Mouse (Mus musculus): ENCODE results near the gene Abhd17b. TPM values are rescaled to one million over a fixed set of nuclear protein-coding genes. Genes with fewer than 3 reads are reported as not detected.
A peak's percentile ranks its signal among the peaks of the same experiment; 100 is the strongest.

Gene Abhd17b
- total and polyA plus RNA-seq, 3 experiments, result 19.3 to 62.1 (median 33.5) TPM

DNA sequence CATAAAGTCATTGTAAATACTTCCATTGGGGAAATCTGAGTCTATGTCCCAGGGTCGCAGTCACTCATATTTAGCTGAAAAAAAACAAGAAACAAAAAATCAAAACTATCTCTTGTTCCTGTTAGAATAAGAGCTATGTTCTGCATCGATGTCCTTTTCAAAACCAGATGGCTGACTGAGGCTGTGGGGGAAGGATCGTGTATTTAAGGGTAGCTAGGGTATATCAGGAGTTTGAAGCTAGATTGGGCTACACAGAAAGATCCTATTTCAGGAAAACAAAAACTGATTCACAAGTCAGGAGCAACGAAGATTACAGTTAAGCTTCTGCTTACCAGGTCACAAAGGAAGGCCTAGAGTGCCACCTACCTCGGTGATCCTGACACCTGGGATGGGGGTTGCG, 42.7 kb upstream of the Abhd17b start:
- dilution Hi-C loops (cut with MboI; ENCODE audit: extremely low pct_ligation_motif_present, extremely low pct_unique_long_range_greater_than_20kb, low sequenced_read_pairs) (no loop called here), in situ Hi-C loops (cut with MboI; ENCODE audit: low pct_ligation_motif_present, low pct_unique_long_range_greater_than_20kb, low sequenced_read_pairs) (no loop called here)
- H3K4me1 ChIP-seq (ENCODE audit: control insufficient read depth in 1 of 2, insufficient read depth in 2 of 2), result peaks cover 2 to 31% of the 10 kb centered on the region in 2 experiments; a peak in 2 of 4 replicates

DNA sequence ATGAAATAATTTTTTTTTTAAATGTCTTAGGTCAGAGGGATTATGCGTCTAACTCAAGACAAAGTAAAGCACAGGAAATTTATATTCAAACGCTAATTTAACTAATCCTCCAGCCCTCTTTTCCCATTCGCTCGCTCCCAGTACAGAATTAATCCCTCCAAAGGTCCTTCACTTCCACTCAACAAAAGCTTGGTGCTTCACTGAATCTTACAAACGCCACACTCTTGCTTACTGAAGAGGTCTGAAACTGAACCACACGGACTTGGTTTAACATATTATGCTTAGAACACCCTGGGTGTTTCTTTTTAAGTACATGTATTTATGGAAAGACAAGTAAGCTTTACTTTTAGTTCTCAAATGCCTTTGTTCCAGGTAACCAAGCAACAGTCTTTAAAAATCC, 41.7 kb upstream of the Abhd17b start:
- in situ Hi-C loops (cut with MboI; ENCODE audit: low pct_ligation_motif_present, low pct_unique_long_range_greater_than_20kb, low sequenced_read_pairs) (no loop called here), dilution Hi-C loops (cut with MboI; ENCODE audit: extremely low pct_ligation_motif_present, extremely low pct_unique_long_range_greater_than_20kb, low sequenced_read_pairs) (no loop called here)
- H3K36me3 ChIP-seq (replicated peaks in 1 of 2; ENCODE audit: control insufficient read depth in 1 of 2, insufficient read depth in 1 of 2, low read length in 1 of 2), result peaks cover 0 to 26% of the 10 kb centered on the region in 2 experiments
- no peak overlapping the region for H3K4me2 ChIP-seq (ENCODE audit: insufficient read depth, low read depth, poor library complexity, severe bottlenecking)
- H3K27ac ChIP-seq (ENCODE audit: insufficient read depth, low read depth), result no peak overlapping the region
- H3K27me3 ChIP-seq (replicated peaks), result no peaks in the 10 kb centered on the region
- no peak overlapping the region for H3K9ac ChIP-seq (ENCODE audit: insufficient read depth, low read depth)
- H3K4me1 ChIP-seq (ENCODE audit: control insufficient read depth in 1 of 2, insufficient read depth in 2 of 2), result peaks cover 0 to 37% of the 10 kb centered on the region in 2 experiments; a peak in 2 of 4 replicates
- H3K79me2 ChIP-seq (replicated peaks; ENCODE audit: control insufficient read depth, extremely low read depth, insufficient read depth, poor library complexity, severe bottlenecking), result peaks cover 4% of the 10 kb centered on the region
- DNase-seq (ENCODE audit: extremely low read depth), result no peak
- no peak overlapping the region for H3K4me3 ChIP-seq (replicated peaks in 1 of 3; ENCODE audit: low read depth in 2 of 3, low read length in 2 of 3, poor library complexity in 1 of 3)
- H3K9me3 ChIP-seq (replicated peaks; ENCODE audit: low read length), result no peaks in the 10 kb centered on the region
- TF ChIP-seq ZC3H11A (IDR thresholded peaks at IDR 0.05; ENCODE audit: low read depth, low read length) (no peak), USF1 (IDR thresholded peaks at IDR 0.05; ENCODE audit: low read depth, low read length) (no peak), NELFE (IDR thresholded peaks at IDR 0.05; ENCODE audit: low read depth, low read length) (no peak), ZNF384 (IDR thresholded peaks at IDR 0.05; ENCODE audit: low read depth, low read length) (no peak), JUND (conservative IDR thresholded peaks at IDR 0.05; ENCODE audit: low read depth, low read length) (no peak), RCOR1 (conservative IDR thresholded peaks at IDR 0.05; ENCODE audit: low read depth, low read length) (no peak), MEF2A (IDR thresholded peaks at IDR 0.05; ENCODE audit: borderline replicate concordance, low read depth, low read length) (no peak), ELF1 (IDR thresholded peaks at IDR 0.05; ENCODE audit: low read depth, low read length) (no peak)

More for the DNA sequence above, 42.7 kb upstream of the Abhd17b start:
- no peak for TF ChIP-seq CHD1 (IDR thresholded peaks at IDR 0.05; ENCODE audit: low read depth, low read length)
- TF ChIP-seq ZNF384 (IDR thresholded peaks at IDR 0.05; ENCODE audit: low read depth, low read length), result no peak
- Histone ChIP-seq H3K4me2 (ENCODE audit: insufficient read depth, low read depth, poor library complexity, severe bottlenecking) (no peak overlapping the region), H3K27ac (ENCODE audit: insufficient read depth, low read depth) (no peak overlapping the region), H3K27me3 (replicated peaks) (no peaks in the 10 kb centered on the region), H3K79me2 (replicated peaks; ENCODE audit: control insufficient read depth, extremely low read depth, insufficient read depth, poor library complexity, severe bottlenecking) (peaks cover 4% of the 10 kb centered on the region), H3K9ac (ENCODE audit: insufficient read depth, low read depth) (no peak overlapping the region), H3K9me3 (replicated peaks; ENCODE audit: low read length) (no peaks in the 10 kb centered on the region), H3K4me3 (replicated peaks in 1 of 3; ENCODE audit: low read depth in 2 of 3, low read length in 2 of 3, poor library complexity in 1 of 3) (no peak overlapping the region), H3K36me3 (replicated peaks in 1 of 2; ENCODE audit: control insufficient read depth in 1 of 2, insufficient read depth in 1 of 2, low read length in 1 of 2) (peaks cover 0 to 22% of the 10 kb centered on the region in 2 experiments)
- DNase-seq (ENCODE audit: extremely low read depth), result no peak

DNA sequence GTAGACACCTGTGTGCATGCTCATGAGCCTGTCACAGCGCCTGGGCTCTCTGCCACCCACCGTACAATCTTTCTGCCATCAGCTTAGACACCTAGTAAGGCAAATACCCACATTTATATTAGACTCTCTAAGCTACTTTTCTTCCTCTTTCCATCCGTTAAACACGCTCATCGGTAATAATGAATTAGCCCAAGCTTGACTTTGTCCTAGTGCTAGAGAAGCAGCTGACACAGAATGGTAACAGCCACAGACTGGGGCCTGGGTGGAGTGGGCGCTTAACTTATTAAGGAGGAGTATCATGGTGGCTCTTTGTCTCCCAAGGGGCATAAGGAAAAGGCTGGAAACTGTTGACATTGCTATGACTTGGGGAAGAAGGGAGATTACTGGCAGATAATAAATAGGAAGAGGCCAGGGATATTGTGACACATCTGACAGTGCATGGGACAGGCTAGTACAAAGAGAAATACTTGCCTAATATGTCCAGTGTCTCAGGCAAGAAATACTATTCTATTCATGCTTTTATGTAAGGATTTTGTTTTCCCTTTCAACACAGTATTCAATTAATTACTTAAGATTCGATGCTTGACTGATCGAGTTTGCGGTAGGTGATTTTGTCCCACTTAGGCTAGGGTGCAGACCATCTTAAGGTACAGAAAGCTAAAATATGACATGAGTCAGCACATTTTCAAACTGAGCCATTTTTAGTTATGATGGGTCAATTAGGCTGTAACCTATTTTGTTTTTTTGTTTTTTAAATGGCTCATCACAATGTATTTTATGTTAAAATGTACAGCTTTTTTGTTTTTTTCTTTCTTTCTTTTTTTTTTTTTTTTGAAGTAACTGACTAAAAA, 41.0 kb upstream of the Abhd17b start:
- DNase-seq (ENCODE audit: extremely low read depth), result no peak
- no peaks in the 10 kb centered on the region for H3K27me3 ChIP-seq (replicated peaks)
- H3K4me2 ChIP-seq (ENCODE audit: insufficient read depth, low read depth, poor library complexity, severe bottlenecking), result no peak overlapping the region
- in situ Hi-C loops (cut with MboI; ENCODE audit: low pct_ligation_motif_present, low pct_unique_long_range_greater_than_20kb, low sequenced_read_pairs) (no loop called here), dilution Hi-C loops (cut with MboI; ENCODE audit: extremely low pct_ligation_motif_present, extremely low pct_unique_long_range_greater_than_20kb, low sequenced_read_pairs) (no loop called here)
- peaks cover 0 to 29% of the 10 kb centered on the region in 2 experiments for H3K36me3 ChIP-seq (replicated peaks in 1 of 2; ENCODE audit: control insufficient read depth in 1 of 2, insufficient read depth in 1 of 2, low read length in 1 of 2)
- H3K9me3 ChIP-seq (replicated peaks; ENCODE audit: low read length), result no peaks in the 10 kb centered on the region
- H3K9ac ChIP-seq (ENCODE audit: insufficient read depth, low read depth), result no peak overlapping the region
- no peak overlapping the region for H3K4me3 ChIP-seq (replicated peaks in 1 of 3; ENCODE audit: low read depth in 2 of 3, low read length in 2 of 3, poor library complexity in 1 of 3)
- no peak overlapping the region for H3K27ac ChIP-seq (ENCODE audit: insufficient read depth, low read depth)
- H3K4me1 ChIP-seq (ENCODE audit: control insufficient read depth in 1 of 2, insufficient read depth in 2 of 2), result peaks cover 0 to 37% of the 10 kb centered on the region in 2 experiments; a peak in 2 of 4 replicates
- TF ChIP-seq MAFK (IDR thresholded peaks at IDR 0.05; ENCODE audit: insufficient replicate concordance, low read length), result peak; percentile 72
- no peak for TF ChIP-seq GABPA (IDR thresholded peaks at IDR 0.05; ENCODE audit: insufficient replicate concordance, low read depth, low read length)
- TF ChIP-seq JUN (IDR thresholded peaks at IDR 0.05; ENCODE audit: insufficient read depth, low read depth, low read length), result no peak
- peaks cover 4% of the 10 kb centered on the region for H3K79me2 ChIP-seq (replicated peaks; ENCODE audit: control insufficient read depth, extremely low read depth, insufficient read depth, poor library complexity, severe bottlenecking)
